8 mouse cellular contexts compared by ENCODE assay signal in the genomic region with DNA sequence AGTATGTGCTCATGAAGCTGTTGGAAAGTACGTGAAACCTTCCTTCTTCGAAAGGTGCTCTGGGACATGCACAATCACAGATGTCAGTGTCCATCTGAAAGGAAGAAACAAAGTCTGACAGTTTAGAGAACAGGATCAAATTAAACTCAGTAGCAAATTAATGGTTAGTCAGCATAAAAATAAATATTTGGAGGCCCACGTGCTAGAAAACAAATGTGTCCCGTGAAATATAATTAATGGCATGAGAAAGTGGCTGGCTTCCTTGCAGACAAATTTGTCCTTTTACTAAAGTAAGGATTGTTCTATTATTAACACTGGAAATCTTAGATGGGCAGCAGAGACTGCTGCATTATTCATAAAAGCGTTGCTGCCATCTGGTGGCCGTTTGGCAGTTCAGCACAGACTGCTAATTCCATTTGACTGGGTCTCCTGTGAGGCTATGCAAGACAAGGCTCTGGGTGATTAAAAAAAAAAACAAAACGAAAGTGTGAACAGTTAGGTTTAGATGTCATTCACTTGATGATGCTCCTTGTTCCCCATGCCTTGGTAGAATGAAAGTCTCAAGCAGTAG.
DNase-seq lines count a peak whose midpoint lies in the region; ATAC-seq and TF ChIP-seq lines count a peak whose summit lies in the region.

No protein-coding gene starts in this region.

- H3K4me2 ChIP-seq in heart, embryonic 11.5 days, result no peak overlapping the region
- no peak overlapping the region for H3K4me2 ChIP-seq in midbrain, embryonic 15.5 days

- TF ChIP-seq POLR2A in spleen, adult 2 months (IDR thresholded peaks at IDR 0.05; ENCODE audit: low read depth, low read length), result no peak

- 23% methylated on average over 7 of the region's 7 CpGs for WGBS in heart, embryonic 11.5 days (ENCODE audit: insufficient replicate concordance)
- WGBS in midbrain, embryonic 15.5 days, result 23% methylated on average over 7 of the region's 7 CpGs
- 32% methylated on average over 7 of the region's 7 CpGs for WGBS in spleen, adult 2 months

- no peak overlapping the region for H3K4me3 ChIP-seq in heart, embryonic 11.5 days (ENCODE audit: low read depth, low read length)
- H3K4me3 ChIP-seq in midbrain, embryonic 15.5 days, result no peak overlapping the region
- no peak overlapping the region for H3K4me3 ChIP-seq in spleen, adult 2 months (ENCODE audit: extremely low read depth, insufficient read depth, insufficient read length)

- no peak for ATAC-seq in heart, embryonic 11.5 days (replicated peaks; ENCODE audit: insufficient number of reproducible peaks, low FRiP score, low TSS enrichment)
- peak; percentile 94 for ATAC-seq in midbrain, embryonic 15.5 days (replicated peaks)

- no peaks in the 10 kb centered on the region for H3K9me3 ChIP-seq in heart, embryonic 11.5 days (replicated peaks; ENCODE audit: control insufficient read depth, low read length)
- no peaks in the 10 kb centered on the region for H3K9me3 ChIP-seq in midbrain, embryonic 15.5 days

- intact Hi-C loops in left cerebral cortex, postnatal 25 days (cut with DNase I), result loop anchor here (1.0 to 5.0 kb wide), 3 partner anchors 115 to 230 kb away; no protein-coding TSS in a partner anchor

- H3K36me3 ChIP-seq in heart, embryonic 11.5 days (ENCODE audit: control insufficient read depth, insufficient read depth, low read length), result no peaks in the 10 kb centered on the region
- H3K36me3 ChIP-seq in midbrain, embryonic 15.5 days (replicated peaks), result no peaks in the 10 kb centered on the region
- no peaks in the 10 kb centered on the region for H3K36me3 ChIP-seq in spleen, adult 2 months (ENCODE audit: control insufficient read depth, insufficient read depth, low read length)

- peak; percentile 92 for DNase-seq in heart, adult 11 months
- DNase-seq in embryo, embryonic 10.5 days (ENCODE audit: low spot score), result peak; percentile 85
- peak; percentile 40 to 75 for DNase-seq in gastrocnemius, postnatal 4 days (ENCODE audit: low spot score in 2 of 2)
- peak; percentile 47 for DNase-seq in kidney, adult 11 months
- DNase-seq in left cerebral cortex, postnatal 25 days (ENCODE audit: low spot score in 2 of 2), result peak; percentile 85 to 91
- DNase-seq in spleen, adult 2 months (ENCODE audit: low read depth in 1 of 2, low spot score in 2 of 2), result peak; percentile 32 to 61

- peak; percentile 60; the same call in 1 of the 2 replicates for TF ChIP-seq CTCF in spleen, adult 2 months (IDR thresholded peaks at IDR 0.05; ENCODE audit: extremely low read depth, insufficient read depth, insufficient read length, insufficient replicate concordance)

- H3K4me1 ChIP-seq in heart, embryonic 11.5 days (ENCODE audit: control insufficient read depth, insufficient read depth, low read length), result no peaks in the 10 kb centered on the region
- H3K4me1 ChIP-seq in midbrain, embryonic 15.5 days, result no peaks in the 10 kb centered on the region
- no peaks in the 10 kb centered on the region for H3K4me1 ChIP-seq in spleen, adult 2 months (ENCODE audit: control insufficient read depth, insufficient read depth, insufficient read length)

- no peak overlapping the region for H3K9ac ChIP-seq in heart, embryonic 11.5 days (ENCODE audit: low read depth, low read length)
- no peak overlapping the region for H3K9ac ChIP-seq in midbrain, embryonic 15.5 days

- H3K27ac ChIP-seq in heart, embryonic 11.5 days (ENCODE audit: low read depth, low read length), result no peak overlapping the region
- no peak overlapping the region for H3K27ac ChIP-seq in midbrain, embryonic 15.5 days
- H3K27ac ChIP-seq in spleen, adult 2 months (ENCODE audit: insufficient read depth, low read length), result no peak overlapping the region

- no peaks in the 10 kb centered on the region for H3K27me3 ChIP-seq in heart, embryonic 11.5 days (ENCODE audit: control insufficient read depth, insufficient read depth, low read length)
- H3K27me3 ChIP-seq in midbrain, embryonic 15.5 days (replicated peaks), result no peaks in the 10 kb centered on the region
- no peaks in the 10 kb centered on the region for H3K27me3 ChIP-seq in spleen, adult 2 months (ENCODE audit: control insufficient read depth, insufficient read depth, low read length)
